Mouse (Mus musculus) limb, embryonic 14.5 days (tissue): ENCODE results near the gene Id4. TPM values are rescaled to one million over a fixed set of nuclear protein-coding genes. Genes with fewer than 3 reads are reported as not detected.

Experiments used
- ATAC-seq: fragments of 200-750 bp; cut with Nextera tagmentation; 2 replicates; pipeline ENCODE4 v1.8.0; 2017; ENCODE audit warnings: low read depth, moderate number of reproducible peaks, moderate TSS enrichment; ENCODE audit not compliant: low FRiP score
- DNase-seq: peaks from one replicate; pipeline ENCODE4 v3.0.0-alpha.2; 2015; ENCODE audit warnings: low spot score
- H3K27ac ChIP-seq: fragments of 300-500 bp; sonication (generic); replicated peaks from 2 replicates; pipeline ENCODE4 v1.5.1; 2014; ENCODE audit warnings: low read depth, mild to moderate bottlenecking, low read length, moderate library complexity, mixed read lengths
- H3K27me3 ChIP-seq: fragments of 300-500 bp; sonication (generic); 2 replicates; pipeline ENCODE4 v1.6.1; 2014; ENCODE audit warnings: low read length, mixed read lengths; ENCODE audit not compliant: control insufficient read depth, insufficient read depth
- H3K36me3 ChIP-seq: fragments of 300-500 bp; sonication (generic); 2 replicates; pipeline ENCODE4 v1.6.1; 2014; ENCODE audit warnings: mild to moderate bottlenecking, low read length, moderate library complexity, mixed read lengths; ENCODE audit not compliant: control insufficient read depth, insufficient read depth
- H3K4me1 ChIP-seq: fragments of 300-500 bp; sonication (generic); 2 replicates; pipeline ENCODE4 v1.6.1; 2014; ENCODE audit warnings: antibody characterized with exemption, low read length, mixed read lengths; ENCODE audit not compliant: control insufficient read depth, insufficient read depth
- H3K4me2 ChIP-seq: fragments of 300-500 bp; sonication (generic); replicated peaks from 2 replicates; pipeline ENCODE4 v1.6.1; 2014; ENCODE audit warnings: low read depth, mild to moderate bottlenecking, low read length, moderate library complexity; ENCODE audit not compliant: severe bottlenecking
- H3K4me3 ChIP-seq: fragments of 300-500 bp; sonication (generic); replicated peaks from 2 replicates; pipeline ENCODE4 v1.5.1; 2014; ENCODE audit warnings: low read length
- H3K9ac ChIP-seq: fragments of 300-500 bp; sonication (generic); 2 replicates; pipeline ENCODE4 v1.6.1; 2014; ENCODE audit warnings: mild to moderate bottlenecking, low read depth, low read length, moderate library complexity; ENCODE audit not compliant: severe bottlenecking
- H3K9me3 ChIP-seq: fragments of 300-500 bp; sonication (generic); 2 replicates; pipeline ENCODE4 v1.6.1; 2016; ENCODE audit warnings: low read length; ENCODE audit not compliant: control insufficient read depth
- POLR2A ChIP-seq: fragments of 200-500 bp; IDR thresholded peaks from 2 replicates; pipeline ENCODE4 v1.8.0; 2012; ENCODE audit warnings: inconsistent platforms, mild to moderate bottlenecking, moderate library complexity, borderline replicate concordance; ENCODE audit not compliant: insufficient read depth, insufficient read length; ENCODE audit errors: extremely low read depth
- WGBS: fragments of 180-500 bp; shearing (Covaris S2); extraction: QIAGEN DNeasy Blood & Tissue Kit; methylation state at CpG from one replicate; pipeline ENCODE4 v1.1.7; 2014; 5-methylcytosine and 5-hydroxymethylcytosine counted together
- polyA plus RNA-seq, 2 experiments: library from polyadenylated mRNA; depleted of rRNA in 1 of 2; stranded (reverse) in 1 of 2; unstranded in 1 of 2; fragments of >200 nt; fragmentation: Nextera tagmentation in 1 of 2; extraction: Ambion mirVana in 1 of 2; gene quantifications; 2 replicates each; pipeline versions ENCODE4 v1.2.1 to v1.2.3; 2012 to 2014

Id4 gene
- 10.5 and 11.6 TPM in 2 replicates for polyA plus RNA-seq (2012; rRNA removed)
- 8.3 and 9.3 TPM in 2 replicates for polyA plus RNA-seq (2014; fragmentation: Nextera tagmentation; extraction: Ambion mirVana)

GRCm38 (mm10) chr13:48260690-48261278, at the start of gene Id4:
Gene Id4, plus strand, starts transcription at chr13:48261228.
- Histone ChIP-seq H3K36me3 (no peaks in the 10 kb centered on the region), H3K9me3 (no peaks in the 10 kb centered on the region), H3K27ac (peak within 1 kb of the TSS; percentile 86), H3K9ac (peak within 1 kb of the TSS; percentile 74), H3K4me2 (peak within 1 kb of the TSS; percentile 92), H3K4me3 (peak within 1 kb of the TSS; percentile 66), H3K27me3 (no peaks in the 10 kb centered on the region), H3K4me1 (peaks cover 6% of the 10 kb centered on the region; the same call in 1 of the 2 replicates)
- TF ChIP-seq POLR2A: peak; percentile 94; the same call in 1 of the 2 replicates
- peak; percentile 97 for DNase-seq
- ATAC-seq: peak; percentile 95
- WGBS: under 1% methylated on average over 51 of the region's 52 CpGs

GRCm38 (mm10) chr13:48227136-48227535, 33.9 kb upstream of the Id4 start:
- peak overlapping the region; percentile 34 for H3K27ac ChIP-seq
- no peak for TF ChIP-seq POLR2A
- H3K9ac ChIP-seq: no peak overlapping the region
- no peaks in the 10 kb centered on the region for H3K36me3 ChIP-seq
- H3K4me1 ChIP-seq: peaks cover 21% of the 10 kb centered on the region
- no peaks in the 10 kb centered on the region for H3K27me3 ChIP-seq
- no peak for ATAC-seq
- no peaks in the 10 kb centered on the region for H3K9me3 ChIP-seq
- H3K4me3 ChIP-seq: peak overlapping the region; percentile 37; the same call in 1 of the 2 replicates
- WGBS: 27% methylated on average over 8 of the region's 8 CpGs
- DNase-seq: peak; percentile 15
- peak overlapping the region; percentile 24 for H3K4me2 ChIP-seq

GRCm38 (mm10) chr13:48227712-48228111, 33.3 kb upstream of the Id4 start:
- H3K9ac ChIP-seq: peak overlapping the region; percentile 59
- H3K4me2 ChIP-seq: peak overlapping the region; percentile 72
- H3K27me3 ChIP-seq: no peaks in the 10 kb centered on the region
- H3K4me3 ChIP-seq: peak overlapping the region; percentile 37
- peak; percentile 97 for DNase-seq
- WGBS: 1% methylated on average over 34 of the region's 38 CpGs
- peak; percentile 98 for ATAC-seq
- H3K4me1 ChIP-seq: peaks cover 21% of the 10 kb centered on the region
- no peaks in the 10 kb centered on the region for H3K9me3 ChIP-seq
- H3K27ac ChIP-seq: peak overlapping the region; percentile 93
- TF ChIP-seq POLR2A: no peak
- H3K36me3 ChIP-seq: no peaks in the 10 kb centered on the region

- TF ChIP-seq POLR2A: no peak
- no peaks in the 10 kb centered on the region for H3K36me3 ChIP-seq
- H3K9me3 ChIP-seq: no peaks in the 10 kb centered on the region
- DNase-seq (no peak), ATAC-seq (peak; percentile 25)
- peak overlapping the region; percentile 72 for H3K4me2 ChIP-seq
- H3K27ac ChIP-seq: peak overlapping the region; percentile 93
- H3K4me3 ChIP-seq: peak overlapping the region; percentile 37
- no peaks in the 10 kb centered on the region for H3K27me3 ChIP-seq
- H3K4me1 ChIP-seq: peaks cover 21% of the 10 kb centered on the region
- H3K9ac ChIP-seq: peak overlapping the region; percentile 59
- 11% methylated on average over 4 of the region's 4 CpGs for WGBS
Observed at GRCm38 (mm10) chr13:48228114-48228513, 32.9 kb upstream of the Id4 start.

GRCm38 (mm10) chr13:48230996-48231395, 30.0 kb upstream of the Id4 start:
- DNase-seq: no peak
- Histone ChIP-seq H3K4me1 (peaks cover 21% of the 10 kb centered on the region), H3K27ac (no peak overlapping the region; the same call in 1 of the 2 replicates), H3K4me2 (no peak overlapping the region), H3K27me3 (no peaks in the 10 kb centered on the region), H3K9ac (no peak overlapping the region), H3K9me3 (no peaks in the 10 kb centered on the region), H3K4me3 (no peak overlapping the region), H3K36me3 (no peaks in the 10 kb centered on the region)
- WGBS: 58% methylated on average over 6 of the region's 6 CpGs
- ATAC-seq: no peak
- TF ChIP-seq POLR2A: no peak
